Mouse (Mus musculus): ENCODE results near the gene Tex35.

The Tex35 gene

GRCm38 (mm10) chr1:157049886-157050285, 58.6 kb downstream of the Tex35 start:
- DNase-seq (ENCODE audit: low spot score): no peak

Data from adipocyte (in vitro differentiated cells).